Mouse (Mus musculus) thymus, postnatal 10 days (tissue): ENCODE data around the gene U2af1.
"Not testable (repeated sequence)": the region's sequence is repeated elsewhere in the genome, so short reads cannot be mapped to it uniquely, and the experiment has no call there.

Experiments
- DNase-seq, 2 experiments: peaks; one replicate each; pipeline ENCODE4 v3.0.0; 2021; ENCODE audit warnings: low spot score in 2 of 2

Gene U2af1

GRCm38 (mm10) chr17:31623101-31623500 lies 35.6 kb downstream of the U2af1 start:
- no peak for DNase-seq

- DNase-seq = no peak
Observed at GRCm38 (mm10) chr17:31613086-31613755, 45.5 kb downstream of the U2af1 start.

GRCm38 (mm10) chr17:31609895-31610294 lies 48.8 kb downstream of the U2af1 start:
- no peak for DNase-seq

- not testable (repeated sequence) for DNase-seq
Observed at GRCm38 (mm10) chr17:31609173-31609572, 49.5 kb downstream of the U2af1 start.

- no peak for DNase-seq
Observed at GRCm38 (mm10) chr17:31607256-31607951, 51.3 kb downstream of the U2af1 start.

- no peak for DNase-seq
Observed at GRCm38 (mm10) chr17:31606424-31606823, 52.3 kb downstream of the U2af1 start.

GRCm38 (mm10) chr17:31598593-31598992 lies 60.1 kb downstream of the U2af1 start:
- no peak for DNase-seq

- DNase-seq = no peak
Observed at GRCm38 (mm10) chr17:31597957-31598356, 60.7 kb downstream of the U2af1 start.
